Mouse (Mus musculus) thymus, adult 2 months (tissue): Measurements from ENCODE around the gene Iffo2. TPM values are rescaled to one million over a fixed set of nuclear protein-coding genes. Genes with fewer than 3 reads are reported as not detected.

Experiments
- DNase-seq: peaks from one replicate; pipeline ENCODE4 v3.0.0; 2021
- H3K27ac ChIP-seq: fragments of 200-500 bp; 2 replicates; pipeline ENCODE4 v1.5.1; 2012; ENCODE audit warnings: low read length, control low read depth; ENCODE audit not compliant: control insufficient read depth, insufficient read depth
- H3K27me3 ChIP-seq: fragments of 200-500 bp; 2 replicates; pipeline ENCODE4 v1.6.1; 2012; ENCODE audit warnings: mild to moderate bottlenecking, low read length, moderate library complexity, mixed read lengths; ENCODE audit not compliant: control insufficient read depth, insufficient read depth
- H3K36me3 ChIP-seq: fragments of 200-500 bp; 2 replicates; pipeline ENCODE4 v1.6.1; 2012; ENCODE audit warnings: mild to moderate bottlenecking, low read length, moderate library complexity; ENCODE audit not compliant: control insufficient read depth, insufficient read depth
- H3K4me1 ChIP-seq: fragments of 200-500 bp; replicated peaks from 2 replicates; pipeline ENCODE4 v1.6.1; 2012; ENCODE audit warnings: low read length; ENCODE audit not compliant: control insufficient read depth, insufficient read depth
- H3K4me3 ChIP-seq: fragments of 200-500 bp; 2 replicates; pipeline ENCODE4 v1.5.1; 2012; ENCODE audit warnings: mild to moderate bottlenecking, low read length, control low read depth, moderate library complexity; ENCODE audit not compliant: control insufficient read depth, insufficient read depth
- CTCF ChIP-seq: fragments of 200-500 bp; IDR thresholded peaks from 2 replicates; pipeline ENCODE4 v1.5.1; 2012; ENCODE audit warnings: mild to moderate bottlenecking, control low read depth, low read length, moderate library complexity, borderline replicate concordance; ENCODE audit not compliant: control insufficient read depth, poor library complexity, insufficient read depth; ENCODE audit errors: extremely low read depth
- POLR2A ChIP-seq: fragments of 200-500 bp; IDR thresholded peaks from 2 replicates; pipeline ENCODE4 v1.6.1; 2012; ENCODE audit warnings: mild to moderate bottlenecking, low read length, control low read depth, moderate library complexity; ENCODE audit not compliant: control insufficient read depth, poor library complexity, insufficient read depth; ENCODE audit errors: extremely low read depth
- WGBS: fragments of 180-500 bp; shearing (Covaris S2); methylation state at CpG from one replicate; pipeline ENCODE4 v1.1.7; 2018; 5-methylcytosine and 5-hydroxymethylcytosine counted together
- polyA plus RNA-seq: library from polyadenylated mRNA; depleted of rRNA; stranded (reverse); fragments of >200 nt; gene quantifications from 2 replicates; pipeline ENCODE4 v1.2.3, GENCODE M21; 2012

The Iffo2 gene
- polyA plus RNA-seq, 1 experiment: 5.4 TPM

GRCm38 (mm10) chr4:139611542-139611953 is 81.2 kb downstream of the Iffo2 start:
- no peaks in the 10 kb centered on the region for H3K36me3 ChIP-seq
- TF ChIP-seq POLR2A (no peak), CTCF (peak; percentile 90; the same call in 1 of the 2 replicates)
- peak; percentile 77 for DNase-seq
- H3K27me3 ChIP-seq: no peaks in the 10 kb centered on the region
- 4% methylated on average over 10 of the region's 10 CpGs for WGBS
- H3K4me1 ChIP-seq: peaks cover 24% of the 10 kb centered on the region
- H3K4me3 ChIP-seq: peak overlapping the region; percentile 33; the same call in 1 of the 2 replicates
- no peak overlapping the region for H3K27ac ChIP-seq

GRCm38 (mm10) chr4:139614524-139615260 is 84.3 kb downstream of the Iffo2 start:
- Histone ChIP-seq H3K4me3 (no peak overlapping the region), H3K4me1 (peaks cover 21% of the 10 kb centered on the region), H3K27ac (no peak overlapping the region), H3K27me3 (no peaks in the 10 kb centered on the region), H3K36me3 (no peaks in the 10 kb centered on the region)
- no peak for TF ChIP-seq POLR2A
- TF ChIP-seq CTCF: no peak
- WGBS: 96% methylated on average over 21 of the region's 21 CpGs
- DNase-seq: no peak

GRCm38 (mm10) chr4:139616276-139617000 is 86.1 kb downstream of the Iffo2 start:
- H3K27ac ChIP-seq: peak overlapping the region; percentile 32; the same call in 1 of the 2 replicates

DNA sequence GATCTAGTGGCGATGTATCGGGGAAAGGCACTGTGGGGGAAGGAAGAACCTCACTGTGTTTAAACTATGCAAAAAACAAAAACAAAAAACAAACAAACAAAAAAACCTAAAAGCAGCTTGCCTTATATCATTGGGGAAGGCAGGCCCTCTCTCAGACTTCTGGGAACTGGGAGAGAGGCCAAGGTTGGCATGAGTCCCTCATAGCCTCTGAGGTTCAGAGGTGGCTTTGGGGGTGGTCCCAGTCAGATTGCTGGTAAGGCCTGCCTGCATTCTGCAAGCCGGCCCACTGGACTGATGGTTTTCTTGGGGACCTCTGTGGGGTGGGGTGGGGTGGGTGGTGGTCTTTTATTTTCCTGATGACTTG is 86.6 kb downstream of the Iffo2 start:
- Histone ChIP-seq H3K4me3 (peak overlapping the region; percentile 19; the same call in 1 of the 2 replicates), H3K27ac (0 out of 2 replicates have a peak overlapping the region, but pooled peaks have one; percentile 32), H3K36me3 (no peaks in the 10 kb centered on the region), H3K27me3 (no peaks in the 10 kb centered on the region), H3K4me1 (peaks cover 21% of the 10 kb centered on the region)
- WGBS: 29% methylated on average over 3 of the region's 3 CpGs
- no peak for DNase-seq
- TF ChIP-seq CTCF (no peak), POLR2A (no peak)

More at GRCm38 (mm10) chr4:139616276-139617000, 86.1 kb downstream of the Iffo2 start:
- Histone ChIP-seq H3K36me3 (no peaks in the 10 kb centered on the region), H3K4me3 (peak overlapping the region; percentile 64), H3K27me3 (no peaks in the 10 kb centered on the region), H3K4me1 (peaks cover 19% of the 10 kb centered on the region)
- peak; percentile 75 for TF ChIP-seq POLR2A
- no peak for TF ChIP-seq CTCF
- peak; percentile 81 for DNase-seq
- 4% methylated on average over 24 of the region's 24 CpGs for WGBS

- Histone ChIP-seq H3K36me3 (no peaks in the 10 kb centered on the region), H3K4me3 (no peak overlapping the region), H3K4me1 (peaks cover 30% of the 10 kb centered on the region), H3K27ac (no peak overlapping the region), H3K27me3 (no peaks in the 10 kb centered on the region)
- no peak for TF ChIP-seq CTCF
- no peak for TF ChIP-seq POLR2A
- WGBS: 89% methylated on average over 6 of the region's 6 CpGs
- DNase-seq: no peak
These were observed 89.4 kb downstream of the Iffo2 start for GRCm38 (mm10) chr4:139619765-139620164.

DNA sequence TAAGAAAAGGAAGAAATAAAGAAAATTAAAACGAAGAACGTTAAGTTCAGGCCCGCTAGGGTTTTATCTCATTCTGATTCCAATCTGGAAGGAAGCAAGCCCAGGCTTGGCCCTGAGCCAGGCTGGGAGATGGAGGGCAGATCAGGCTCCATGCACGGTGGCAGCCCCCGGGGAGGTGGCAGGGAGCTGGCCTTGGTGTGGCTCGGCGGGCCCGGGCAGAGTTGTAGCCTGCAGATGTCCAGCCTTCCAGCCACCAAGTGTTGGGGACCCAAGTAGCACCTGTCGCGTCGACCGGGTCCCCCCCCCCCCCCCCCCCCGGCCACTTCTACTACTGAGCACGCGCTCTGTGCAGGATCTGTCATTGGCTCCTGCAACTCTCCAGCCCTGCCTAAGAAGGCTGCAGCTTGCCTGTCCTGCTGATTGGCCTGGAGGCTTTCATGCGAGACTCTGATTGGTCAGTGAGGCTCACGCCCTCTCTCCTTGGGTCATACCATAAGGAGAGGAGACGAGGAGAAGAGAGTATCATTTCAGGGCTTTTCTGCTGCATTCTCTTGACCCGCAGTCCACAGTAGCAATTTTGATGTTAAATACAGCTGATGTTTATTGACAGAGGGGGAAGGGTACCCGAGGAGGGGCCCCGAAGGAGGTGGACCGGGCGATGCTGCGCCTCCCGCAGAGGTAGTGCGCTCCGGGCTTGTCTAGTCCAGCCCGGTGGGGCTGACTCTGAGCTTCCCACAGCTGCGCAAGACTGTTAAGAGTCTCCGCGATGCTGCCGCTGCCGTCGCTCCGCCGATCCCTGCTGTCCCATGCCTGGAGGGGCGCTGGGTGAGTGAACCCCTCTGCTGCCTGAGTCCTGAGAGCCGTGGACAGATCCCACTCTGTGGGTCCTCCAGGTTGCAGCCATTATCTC is 92.3 kb downstream of the Iffo2 start, which contains the start of gene Aldh4a1:
Gene Aldh4a1, plus strand, starts transcription at position 494 of the 910 bp plus-strand sequence.
- Histone ChIP-seq H3K27ac (no peak within 1 kb of the TSS; the same call in 1 of the 2 replicates), H3K27me3 (no peaks in the 10 kb centered on the region), H3K4me1 (peaks cover 12% of the 10 kb centered on the region), H3K36me3 (no peaks in the 10 kb centered on the region), H3K4me3 (peak within 1 kb of the TSS; percentile 80)
- peak; percentile 81 for DNase-seq
- WGBS: under 1% methylated on average over 38 of the region's 38 CpGs
- TF ChIP-seq POLR2A: peak; percentile 81
- no peak for TF ChIP-seq CTCF
